Mouse (Mus musculus): Measurements from ENCODE around the gene Fam161b. TPM values are rescaled to one million over a fixed set of nuclear protein-coding genes. Genes with fewer than 3 reads are reported as not detected.

The Fam161b gene
- polyA plus RNA-seq, 1 experiment, result 18.4 TPM

GRCm38 (mm10) chr12:84398629-84399028 is 37.0 kb upstream of the Fam161b start:
- no peak for DNase-seq (ENCODE audit: low read depth)
- TF ChIP-seq POLR2A (IDR thresholded peaks at IDR 0.05; ENCODE audit: borderline replicate concordance, extremely low read depth, insufficient read depth, insufficient read length, poor library complexity, severe bottlenecking) (no peak), CTCF (IDR thresholded peaks at IDR 0.05; ENCODE audit: borderline replicate concordance, extremely low read depth, insufficient read depth, insufficient read length) (no peak)

GRCm38 (mm10) chr12:84397685-84398084 is 36.1 kb upstream of the Fam161b start:
- TF ChIP-seq CTCF (IDR thresholded peaks at IDR 0.05; ENCODE audit: borderline replicate concordance, extremely low read depth, insufficient read depth, insufficient read length) (no peak), POLR2A (IDR thresholded peaks at IDR 0.05; ENCODE audit: borderline replicate concordance, extremely low read depth, insufficient read depth, insufficient read length, poor library complexity, severe bottlenecking) (no peak)
- DNase-seq (ENCODE audit: low read depth), result no peak

- DNase-seq (ENCODE audit: low read depth), result no peak
- no peak for TF ChIP-seq CTCF (IDR thresholded peaks at IDR 0.05; ENCODE audit: borderline replicate concordance, extremely low read depth, insufficient read depth, insufficient read length)
- TF ChIP-seq POLR2A (IDR thresholded peaks at IDR 0.05; ENCODE audit: borderline replicate concordance, extremely low read depth, insufficient read depth, insufficient read length, poor library complexity, severe bottlenecking), result no peak
Observed at GRCm38 (mm10) chr12:84396947-84397679, 35.5 kb upstream of the Fam161b start.

GRCm38 (mm10) chr12:84393847-84394246 is 32.2 kb upstream of the Fam161b start:
- DNase-seq (ENCODE audit: low read depth), result no peak
- TF ChIP-seq CTCF (IDR thresholded peaks at IDR 0.05; ENCODE audit: borderline replicate concordance, extremely low read depth, insufficient read depth, insufficient read length), result no peak
- no peak for TF ChIP-seq POLR2A (IDR thresholded peaks at IDR 0.05; ENCODE audit: borderline replicate concordance, extremely low read depth, insufficient read depth, insufficient read length, poor library complexity, severe bottlenecking)

- TF ChIP-seq CTCF (IDR thresholded peaks at IDR 0.05; ENCODE audit: borderline replicate concordance, extremely low read depth, insufficient read depth, insufficient read length) (no peak), POLR2A (IDR thresholded peaks at IDR 0.05; ENCODE audit: borderline replicate concordance, extremely low read depth, insufficient read depth, insufficient read length, poor library complexity, severe bottlenecking) (no peak)
- DNase-seq (ENCODE audit: low read depth), result no peak
Observed at GRCm38 (mm10) chr12:84392681-84393080, 31.0 kb upstream of the Fam161b start.

GRCm38 (mm10) chr12:84390336-84390735 is 28.7 kb upstream of the Fam161b start:
- DNase-seq (ENCODE audit: low read depth), result no peak
- TF ChIP-seq POLR2A (IDR thresholded peaks at IDR 0.05; ENCODE audit: borderline replicate concordance, extremely low read depth, insufficient read depth, insufficient read length, poor library complexity, severe bottlenecking) (no peak), CTCF (IDR thresholded peaks at IDR 0.05; ENCODE audit: borderline replicate concordance, extremely low read depth, insufficient read depth, insufficient read length) (no peak)

GRCm38 (mm10) chr12:84388774-84389400 is 27.3 kb upstream of the Fam161b start:
- TF ChIP-seq POLR2A (IDR thresholded peaks at IDR 0.05; ENCODE audit: borderline replicate concordance, extremely low read depth, insufficient read depth, insufficient read length, poor library complexity, severe bottlenecking) (no peak), CTCF (IDR thresholded peaks at IDR 0.05; ENCODE audit: borderline replicate concordance, extremely low read depth, insufficient read depth, insufficient read length) (no peak)
- DNase-seq (ENCODE audit: low read depth), result no peak

GRCm38 (mm10) chr12:84388097-84388496 is 26.5 kb upstream of the Fam161b start:
- no peak for DNase-seq (ENCODE audit: low read depth)
- no peak for TF ChIP-seq CTCF (IDR thresholded peaks at IDR 0.05; ENCODE audit: borderline replicate concordance, extremely low read depth, insufficient read depth, insufficient read length)
- no peak for TF ChIP-seq POLR2A (IDR thresholded peaks at IDR 0.05; ENCODE audit: borderline replicate concordance, extremely low read depth, insufficient read depth, insufficient read length, poor library complexity, severe bottlenecking)

GRCm38 (mm10) chr12:84385408-84385807 is 23.8 kb upstream of the Fam161b start:
- TF ChIP-seq POLR2A (IDR thresholded peaks at IDR 0.05; ENCODE audit: borderline replicate concordance, extremely low read depth, insufficient read depth, insufficient read length, poor library complexity, severe bottlenecking) (no peak), CTCF (IDR thresholded peaks at IDR 0.05; ENCODE audit: borderline replicate concordance, extremely low read depth, insufficient read depth, insufficient read length) (no peak)
- DNase-seq (ENCODE audit: low read depth), result no peak

GRCm38 (mm10) chr12:84384644-84385081 is 23.0 kb upstream of the Fam161b start:
- TF ChIP-seq POLR2A (IDR thresholded peaks at IDR 0.05; ENCODE audit: borderline replicate concordance, extremely low read depth, insufficient read depth, insufficient read length, poor library complexity, severe bottlenecking) (no peak), CTCF (IDR thresholded peaks at IDR 0.05; ENCODE audit: borderline replicate concordance, extremely low read depth, insufficient read depth, insufficient read length) (no peak)
- DNase-seq (ENCODE audit: low read depth), result peak; percentile 45

GRCm38 (mm10) chr12:84382369-84382768 is 20.7 kb upstream of the Fam161b start:
- DNase-seq (ENCODE audit: low read depth), result no peak
- TF ChIP-seq CTCF (IDR thresholded peaks at IDR 0.05; ENCODE audit: borderline replicate concordance, extremely low read depth, insufficient read depth, insufficient read length) (no peak), POLR2A (IDR thresholded peaks at IDR 0.05; ENCODE audit: borderline replicate concordance, extremely low read depth, insufficient read depth, insufficient read length, poor library complexity, severe bottlenecking) (no peak)
